Mouse (Mus musculus): ENCODE results near the gene Bmpr1a. TPM values are rescaled to one million over a fixed set of nuclear protein-coding genes. Genes with fewer than 3 reads are reported as not detected.

Gene Bmpr1a
- polyA plus RNA-seq, 1 experiment from 2014 or later: 37.5 TPM

- ATAC-seq (ENCODE audit: low FRiP score, low read depth): no peak
- no peak overlapping the region for H3K4me2 ChIP-seq (replicated peaks)
- H3K36me3 ChIP-seq: no peaks in the 10 kb centered on the region
- no peak overlapping the region for H3K9ac ChIP-seq
- 77% methylated on average over 8 of the region's 8 CpGs for WGBS
- no peaks in the 10 kb centered on the region for H3K4me1 ChIP-seq
- no peak overlapping the region for H3K27ac ChIP-seq
- H3K27me3 ChIP-seq (replicated peaks): no peaks in the 10 kb centered on the region; the same call in 1 of the 2 replicates
- no peak overlapping the region for H3K4me3 ChIP-seq
- H3K9me3 ChIP-seq: no peaks in the 10 kb centered on the region; the same call in 1 of the 2 replicates
Measured at GRCm38 (mm10) chr14:34528804-34529203, 25.7 kb upstream of the Bmpr1a start.

- H3K4me2 ChIP-seq (replicated peaks): no peak within 1 kb of the TSS
- ATAC-seq (ENCODE audit: low FRiP score, low read depth): no peak
- no peaks in the 10 kb centered on the region for H3K4me1 ChIP-seq
- H3K27ac ChIP-seq: no peak within 1 kb of the TSS
- no peaks in the 10 kb centered on the region for H3K36me3 ChIP-seq
- H3K9me3 ChIP-seq: no peaks in the 10 kb centered on the region
- no peak within 1 kb of the TSS for H3K4me3 ChIP-seq
- H3K9ac ChIP-seq: no peak within 1 kb of the TSS
- 95% methylated on average over 8 of the region's 8 CpGs for WGBS
- no peaks in the 10 kb centered on the region for H3K27me3 ChIP-seq (replicated peaks)
Measured at GRCm38 (mm10) chr14:34522701-34523100, 19.6 kb upstream of the Bmpr1a start, which contains the start of gene 9230112D13Rik. TSS of gene 9230112D13Rik (minus strand) at chr14:34522801.

- 91% methylated on average over 8 of the region's 8 CpGs for WGBS
- H3K36me3 ChIP-seq: no peaks in the 10 kb centered on the region
- no peak overlapping the region for H3K27ac ChIP-seq
- H3K9ac ChIP-seq: no peak overlapping the region
- no peaks in the 10 kb centered on the region for H3K9me3 ChIP-seq
- H3K4me2 ChIP-seq (replicated peaks): no peak overlapping the region
- no peak overlapping the region for H3K4me3 ChIP-seq
- H3K27me3 ChIP-seq (replicated peaks): no peaks in the 10 kb centered on the region
- no peaks in the 10 kb centered on the region for H3K4me1 ChIP-seq
- ATAC-seq (ENCODE audit: low FRiP score, low read depth): no peak
Measured at GRCm38 (mm10) chr14:34517959-34518544, 14.9 kb upstream of the Bmpr1a start.

GRCm38 (mm10) chr14:34516960-34517577, 13.9 kb upstream of the Bmpr1a start:
- H3K36me3 ChIP-seq: no peaks in the 10 kb centered on the region
- H3K4me3 ChIP-seq: no peak overlapping the region
- H3K9ac ChIP-seq: no peak overlapping the region
- no peaks in the 10 kb centered on the region for H3K4me1 ChIP-seq
- 92% methylated on average over 10 of the region's 10 CpGs for WGBS
- no peaks in the 10 kb centered on the region for H3K9me3 ChIP-seq
- H3K27ac ChIP-seq: no peak overlapping the region
- no peak overlapping the region for H3K4me2 ChIP-seq (replicated peaks)
- ATAC-seq (ENCODE audit: low FRiP score, low read depth): no peak
- H3K27me3 ChIP-seq (replicated peaks): no peaks in the 10 kb centered on the region

- Histone ChIP-seq H3K9ac (no peak overlapping the region), H3K4me2 (replicated peaks) (no peak overlapping the region), H3K9me3 (no peaks in the 10 kb centered on the region), H3K4me3 (no peak overlapping the region), H3K36me3 (no peaks in the 10 kb centered on the region), H3K4me1 (no peaks in the 10 kb centered on the region), H3K27me3 (replicated peaks) (no peaks in the 10 kb centered on the region), H3K27ac (no peak overlapping the region)
- ATAC-seq (ENCODE audit: low FRiP score, low read depth): no peak
- WGBS: 92% methylated on average over 5 of the region's 5 CpGs
Measured at GRCm38 (mm10) chr14:34515860-34516259, 12.7 kb upstream of the Bmpr1a start.

- WGBS: 51% methylated on average over 6 of the region's 6 CpGs
- no peak for ATAC-seq (ENCODE audit: low FRiP score, low read depth)
- Histone ChIP-seq H3K36me3 (no peaks in the 10 kb centered on the region), H3K27me3 (replicated peaks) (no peaks in the 10 kb centered on the region), H3K9ac (no peak overlapping the region), H3K4me3 (no peak overlapping the region), H3K9me3 (no peaks in the 10 kb centered on the region), H3K4me1 (0 out of 2 replicates have a peak, but pooled peaks cover under 1% of the 10 kb centered on the region), H3K27ac (no peak overlapping the region), H3K4me2 (replicated peaks) (no peak overlapping the region)
Measured at GRCm38 (mm10) chr14:34514120-34514519, 11.0 kb upstream of the Bmpr1a start.

GRCm38 (mm10) chr14:34512602-34513001, 9.5 kb upstream of the Bmpr1a start:
- Histone ChIP-seq H3K4me1 (peaks cover 14% of the 10 kb centered on the region; the same call in 1 of the 2 replicates), H3K4me2 (replicated peaks) (no peak overlapping the region), H3K4me3 (no peak overlapping the region), H3K9me3 (no peaks in the 10 kb centered on the region), H3K27me3 (replicated peaks) (no peaks in the 10 kb centered on the region), H3K9ac (no peak overlapping the region), H3K27ac (no peak overlapping the region), H3K36me3 (no peaks in the 10 kb centered on the region)
- 88% methylated on average over 4 of the region's 4 CpGs for WGBS
- no peak for ATAC-seq (ENCODE audit: low FRiP score, low read depth)

- H3K27me3 ChIP-seq (replicated peaks): no peaks in the 10 kb centered on the region
- no peak overlapping the region for H3K9ac ChIP-seq
- H3K4me3 ChIP-seq: no peak overlapping the region
- peaks cover 14% of the 10 kb centered on the region; the same call in 1 of the 2 replicates for H3K4me1 ChIP-seq
- H3K4me2 ChIP-seq (replicated peaks): no peak overlapping the region
- 76% methylated on average over 11 of the region's 11 CpGs for WGBS
- no peaks in the 10 kb centered on the region for H3K9me3 ChIP-seq
- ATAC-seq (ENCODE audit: low FRiP score, low read depth): no peak
- H3K27ac ChIP-seq: no peak overlapping the region
- H3K36me3 ChIP-seq: no peaks in the 10 kb centered on the region
Measured at GRCm38 (mm10) chr14:34511901-34512300, 8.8 kb upstream of the Bmpr1a start.

GRCm38 (mm10) chr14:34508842-34509439, 5.8 kb upstream of the Bmpr1a start:
- no peak overlapping the region for H3K9ac ChIP-seq
- no peaks in the 10 kb centered on the region for H3K27me3 ChIP-seq (replicated peaks)
- no peak overlapping the region for H3K27ac ChIP-seq
- no peak overlapping the region for H3K4me2 ChIP-seq (replicated peaks)
- H3K9me3 ChIP-seq: no peaks in the 10 kb centered on the region
- WGBS: 55% methylated on average over 7 of the region's 7 CpGs
- H3K4me1 ChIP-seq: peaks cover 15% of the 10 kb centered on the region; the same call in 1 of the 2 replicates
- no peaks in the 10 kb centered on the region for H3K36me3 ChIP-seq
- H3K4me3 ChIP-seq: no peak overlapping the region
- ATAC-seq (ENCODE audit: low FRiP score, low read depth): no peak

GRCm38 (mm10) chr14:34508187-34508840, 5.2 kb upstream of the Bmpr1a start:
- no peak for ATAC-seq (ENCODE audit: low FRiP score, low read depth)
- 35% methylated on average over 4 of the region's 4 CpGs for WGBS

GRCm38 (mm10) chr14:34505309-34505708, 2.2 kb upstream of the Bmpr1a start:
- Histone ChIP-seq H3K36me3 (no peaks in the 10 kb centered on the region), H3K4me3 (no peak overlapping the region), H3K4me1 (peaks cover 23% of the 10 kb centered on the region), H3K27ac (no peak overlapping the region), H3K9ac (no peak overlapping the region), H3K9me3 (no peaks in the 10 kb centered on the region), H3K27me3 (replicated peaks) (no peaks in the 10 kb centered on the region), H3K4me2 (replicated peaks) (no peak overlapping the region)
- ATAC-seq (ENCODE audit: low FRiP score, low read depth): no peak
- 79% methylated on average over 7 of the region's 7 CpGs for WGBS

More at GRCm38 (mm10) chr14:34508187-34508840, 5.2 kb upstream of the Bmpr1a start:
- Histone ChIP-seq H3K9me3 (no peaks in the 10 kb centered on the region), H3K9ac (no peak overlapping the region), H3K27me3 (replicated peaks) (no peaks in the 10 kb centered on the region), H3K4me1 (peaks cover 18% of the 10 kb centered on the region; the same call in 1 of the 2 replicates), H3K4me3 (no peak overlapping the region), H3K27ac (no peak overlapping the region), H3K36me3 (no peaks in the 10 kb centered on the region), H3K4me2 (replicated peaks) (no peak overlapping the region)

- H3K27me3 ChIP-seq (replicated peaks): no peaks in the 10 kb centered on the region
- 88% methylated on average over 5 of the region's 5 CpGs for whole genome bisulfite sequencing
- H3K36me3 ChIP-seq: no peaks in the 10 kb centered on the region
- no peak for ATAC-seq (ENCODE audit: low FRiP score, low read depth)
- H3K9me3 ChIP-seq: no peaks in the 10 kb centered on the region
- H3K4me2 ChIP-seq (replicated peaks): no peak overlapping the region
- H3K4me1 ChIP-seq: peaks cover 32% of the 10 kb centered on the region
- no peak overlapping the region for H3K27ac ChIP-seq
- no peak overlapping the region for H3K4me3 ChIP-seq
- H3K9ac ChIP-seq: no peak overlapping the region
Measured at GRCm38 (mm10) chr14:34504377-34504776, 1.2 kb upstream of the Bmpr1a start.
